Mouse (Mus musculus): ENCODE measurements around the gene Gm38393. TPM values are rescaled to one million over a fixed set of nuclear protein-coding genes. Genes with fewer than 3 reads are reported as not detected.

Gm38393 gene
- 6.5 TPM for polyA plus RNA-seq (2014; fragmentation: Illumina TruSeq; extraction: RNeasy Lipid Tissue Mini Kit (QIAGEN cat#74804); ENCODE audit: low read depth, low replicate concordance)

GRCm38 (mm10) chr7:60004606-60005330 lies at the start of gene Gm38393, which contains the start of gene Snurf:
Gene Gm38393, minus strand, starts transcription at chr7:60005064.
Gene Snurf, minus strand, starts transcription at chr7:60005049.

Other genes starting within 250 kb of the Gm38393 start
- gene Snurf, start within 50 bp of the Gm38393 start, polyA plus RNA-seq (2014; fragmentation: Illumina TruSeq; extraction: RNeasy Lipid Tissue Mini Kit (QIAGEN cat#74804); ENCODE audit: low read depth, low replicate concordance) = not detected
- gene Snrpn, start 135.2 kb upstream of the Gm38393 start, polyA plus RNA-seq (2014; fragmentation: Illumina TruSeq; extraction: RNeasy Lipid Tissue Mini Kit (QIAGEN cat#74804); ENCODE audit: low read depth, low replicate concordance) = 47.1 TPM

Measured in adrenal gland, adult 10 weeks (tissue).